Mouse (Mus musculus) embryonic facial prominence, embryonic 11.5 days (tissue): Measurements from ENCODE around the gene Trpm2. TPM values are rescaled to one million over a fixed set of nuclear protein-coding genes. Genes with fewer than 3 reads are reported as not detected.

ENCODE experiments used
- ATAC-seq: fragments of 200-750 bp; cut with Nextera tagmentation; replicated peaks from 2 replicates; pipeline ENCODE4 v1.8.0; 2017; ENCODE audit warnings: low read depth; ENCODE audit not compliant: insufficient number of reproducible peaks, low FRiP score, low TSS enrichment
- DNase-seq: peaks from one replicate; pipeline ENCODE4 v3.0.0-alpha.2; 2015; ENCODE audit warnings: low spot score
- H3K27ac ChIP-seq: fragments of 300-500 bp; sonication (generic); replicated peaks from 2 replicates; pipeline ENCODE4 v1.5.1; 2014; ENCODE audit warnings: mild to moderate bottlenecking, low read depth, low read length, control low read depth
- H3K27me3 ChIP-seq: fragments of 300-500 bp; sonication (generic); 2 replicates; pipeline ENCODE4 v1.6.1; 2014; ENCODE audit warnings: mild to moderate bottlenecking, low read length, moderate library complexity, mixed read lengths; ENCODE audit not compliant: control insufficient read depth, insufficient read depth
- H3K36me3 ChIP-seq: fragments of 300-500 bp; sonication (generic); replicated peaks from 2 replicates; pipeline ENCODE4 v1.6.1; 2014; ENCODE audit warnings: low read depth, mild to moderate bottlenecking, low read length, moderate library complexity, mixed read lengths; ENCODE audit not compliant: control insufficient read depth, insufficient read depth
- H3K4me1 ChIP-seq: fragments of 300-500 bp; sonication (generic); 2 replicates; pipeline ENCODE4 v1.6.1; 2014; ENCODE audit warnings: low read length, mixed read lengths; ENCODE audit not compliant: control insufficient read depth, insufficient read depth
- H3K4me2 ChIP-seq: fragments of 300-500 bp; sonication (generic); 2 replicates; pipeline ENCODE4 v1.6.1; 2014; ENCODE audit warnings: low read depth, mild to moderate bottlenecking, control low read depth, low read length, moderate library complexity
- H3K4me3 ChIP-seq: fragments of 300-500 bp; sonication (generic); 2 replicates; pipeline ENCODE4 v1.5.1; 2014; ENCODE audit warnings: low read depth, low read length, control low read depth
- H3K9ac ChIP-seq: fragments of 300-500 bp; sonication (generic); replicated peaks from 2 replicates; pipeline ENCODE4 v1.6.1; 2014; ENCODE audit warnings: mild to moderate bottlenecking, control low read depth, low read length
- H3K9me3 ChIP-seq: fragments of 300-500 bp; sonication (generic); replicated peaks from 2 replicates; pipeline ENCODE4 v1.6.1; 2016; ENCODE audit warnings: mild to moderate bottlenecking, low read length, inconsistent platforms, mixed read lengths; ENCODE audit not compliant: control insufficient read depth
- WGBS: fragments of 180-500 bp; shearing (Covaris S2); extraction: QIAGEN DNeasy Blood & Tissue Kit; methylation state at CpG from one replicate; pipeline ENCODE4 v1.1.7; 2014; 5-methylcytosine and 5-hydroxymethylcytosine counted together
- polyA plus RNA-seq: library from polyadenylated mRNA; unstranded; fragments of >200 nt; fragmentation: Nextera tagmentation; extraction: Ambion mirVana; gene quantifications from 2 replicates; pipeline ENCODE4 v1.2.1, GENCODE M21; 2014

Trpm2 gene
- polyA plus RNA-seq, 1 experiment from 2014 or later, result 0.43 TPM

- WGBS, result 19% methylated on average over 10 of the region's 10 CpGs
- Histone ChIP-seq H3K27me3 (no peaks in the 10 kb centered on the region), H3K4me1 (peaks cover 7% of the 10 kb centered on the region; the same call in 1 of the 2 replicates), H3K36me3 (no peaks in the 10 kb centered on the region), H3K4me2 (peak overlapping the region; percentile 3; the same call in 1 of the 2 replicates), H3K4me3 (0 out of 2 replicates have a peak overlapping the region, but pooled peaks have one; percentile 11), H3K9me3 (no peaks in the 10 kb centered on the region), H3K27ac (no peak overlapping the region), H3K9ac (0 out of 2 replicates have a peak overlapping the region, but pooled peaks have one; percentile 2)
- ATAC-seq (no peak), DNase-seq (peak; percentile 20)
Measured at GRCm38 (mm10) chr10:78010335-78010734, 40.0 kb upstream of the Trpm2 start.

GRCm38 (mm10) chr10:78009945-78010293, 39.6 kb upstream of the Trpm2 start, which contains the start of gene Pfkl:
TSS of gene Pfkl (minus strand) at chr10:78010083.
- peak within 1 kb of the TSS; percentile 94 for H3K27ac ChIP-seq
- under 1% methylated on average over 9 of the region's 9 CpGs for WGBS
- H3K4me3 ChIP-seq, result peak within 1 kb of the TSS; percentile 75
- no peaks in the 10 kb centered on the region for H3K27me3 ChIP-seq
- no peaks in the 10 kb centered on the region for H3K36me3 ChIP-seq
- no peak for DNase-seq
- peak within 1 kb of the TSS; percentile 77 for H3K4me2 ChIP-seq
- H3K4me1 ChIP-seq, result peaks cover 7% of the 10 kb centered on the region; the same call in 1 of the 2 replicates
- H3K9ac ChIP-seq, result peak within 1 kb of the TSS; percentile 86
- no peak for ATAC-seq
- H3K9me3 ChIP-seq, result no peaks in the 10 kb centered on the region

- ATAC-seq (peak; percentile 94), DNase-seq (peak; percentile 96)
- H3K4me1 ChIP-seq, result peaks cover 7% of the 10 kb centered on the region; the same call in 1 of the 2 replicates
- H3K36me3 ChIP-seq, result no peaks in the 10 kb centered on the region
- peak overlapping the region; percentile 77 for H3K4me2 ChIP-seq
- no peaks in the 10 kb centered on the region for H3K27me3 ChIP-seq
- peak overlapping the region; percentile 75 for H3K4me3 ChIP-seq
- H3K9ac ChIP-seq, result peak overlapping the region; percentile 86
- under 1% methylated on average over 47 of the region's 59 CpGs for WGBS
- peak overlapping the region; percentile 94 for H3K27ac ChIP-seq
- H3K9me3 ChIP-seq, result no peaks in the 10 kb centered on the region
Measured at GRCm38 (mm10) chr10:78009184-78009944, 39.0 kb upstream of the Trpm2 start.

- Histone ChIP-seq H3K9me3 (no peaks in the 10 kb centered on the region), H3K27ac (no peak overlapping the region), H3K36me3 (no peaks in the 10 kb centered on the region), H3K4me3 (peak overlapping the region; percentile 75), H3K9ac (peak overlapping the region; percentile 46), H3K27me3 (no peaks in the 10 kb centered on the region), H3K4me2 (peak overlapping the region; percentile 77), H3K4me1 (peaks cover 7% of the 10 kb centered on the region; the same call in 1 of the 2 replicates)
- 79% methylated on average over 3 of the region's 3 CpGs for WGBS
- DNase-seq, result no peak
- ATAC-seq, result no peak
Measured at GRCm38 (mm10) chr10:78008169-78008568, 37.8 kb upstream of the Trpm2 start.

GRCm38 (mm10) chr10:78007203-78007602, 36.8 kb upstream of the Trpm2 start:
- Histone ChIP-seq H3K4me2 (no peak overlapping the region), H3K36me3 (no peaks in the 10 kb centered on the region; the same call in 1 of the 2 replicates), H3K4me1 (peaks cover 7% of the 10 kb centered on the region; the same call in 1 of the 2 replicates), H3K9ac (peak overlapping the region; percentile 32), H3K27me3 (no peaks in the 10 kb centered on the region), H3K9me3 (no peaks in the 10 kb centered on the region), H3K27ac (no peak overlapping the region), H3K4me3 (no peak overlapping the region)
- DNase-seq, result no peak
- no peak for ATAC-seq
- 37% methylated on average over 7 of the region's 7 CpGs for WGBS

- Histone ChIP-seq H3K9me3 (no peaks in the 10 kb centered on the region), H3K4me3 (no peak overlapping the region), H3K4me2 (no peak overlapping the region), H3K27ac (no peak overlapping the region), H3K9ac (no peak overlapping the region), H3K36me3 (no peaks in the 10 kb centered on the region; the same call in 1 of the 2 replicates), H3K27me3 (no peaks in the 10 kb centered on the region), H3K4me1 (peaks cover 7% of the 10 kb centered on the region; the same call in 1 of the 2 replicates)
- DNase-seq (no peak), ATAC-seq (no peak)
- 97% methylated on average over 4 of the region's 4 CpGs for WGBS
Measured at GRCm38 (mm10) chr10:78005791-78006438, 35.6 kb upstream of the Trpm2 start.

GRCm38 (mm10) chr10:78004479-78005100, 34.2 kb upstream of the Trpm2 start:
- H3K4me3 ChIP-seq, result no peak overlapping the region
- H3K9ac ChIP-seq, result no peak overlapping the region
- no peak for DNase-seq
- H3K4me1 ChIP-seq, result peaks cover 7% of the 10 kb centered on the region; the same call in 1 of the 2 replicates
- no peak overlapping the region for H3K4me2 ChIP-seq
- no peak for ATAC-seq
- H3K36me3 ChIP-seq, result peaks cover 8% of the 10 kb centered on the region
- no peaks in the 10 kb centered on the region for H3K27me3 ChIP-seq
- WGBS, result 88% methylated on average over 3 of the region's 3 CpGs
- H3K27ac ChIP-seq, result no peak overlapping the region
- H3K9me3 ChIP-seq, result no peaks in the 10 kb centered on the region
